Mouse (Mus musculus): ENCODE results near the gene Irf9.

DNA sequence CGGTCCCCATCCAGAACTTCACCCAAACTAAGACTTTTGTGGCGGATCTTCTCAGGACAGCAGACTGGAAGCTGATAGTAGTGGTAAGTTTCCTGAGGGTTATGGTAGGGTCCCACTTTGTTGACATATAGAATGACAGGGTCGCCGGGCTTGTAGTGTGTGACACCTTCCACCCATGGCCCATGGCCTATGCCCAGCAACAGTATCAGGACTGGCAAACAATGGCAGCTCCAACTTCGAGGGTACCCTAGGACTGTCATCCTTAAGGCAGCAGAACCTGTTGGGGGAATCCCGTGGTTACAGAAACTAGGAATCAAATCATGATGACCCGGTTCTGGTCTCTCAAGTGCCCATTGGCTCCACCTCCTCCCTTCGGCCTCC is 39.3 kb downstream of the Irf9 start:
- TF ChIP-seq TAL1 (IDR thresholded peaks at IDR 0.05; ENCODE audit: low read length) (no peak), GATA1 (IDR thresholded peaks at IDR 0.05; ENCODE audit: low read length) (no peak)

Measured in erythroblast, embryonic 14.5 days (primary cell).